Mouse (Mus musculus) neural tube, embryonic 15.5 days (tissue): ENCODE data around the gene Tnfsf12. TPM values are rescaled to one million over a fixed set of nuclear protein-coding genes. Genes with fewer than 3 reads are reported as not detected.

Source experiments
- ATAC-seq: fragments of 200-750 bp; cut with Nextera tagmentation; 2 replicates; pipeline ENCODE4 v1.8.0; 2017; ENCODE audit warnings: mild to moderate bottlenecking, moderate TSS enrichment, moderate library complexity; ENCODE audit not compliant: low FRiP score
- H3K27ac ChIP-seq: fragments of 300-500 bp; sonication (generic); replicated peaks from 2 replicates; pipeline ENCODE4 v1.5.1; 2015; ENCODE audit warnings: mild to moderate bottlenecking, inconsistent platforms
- H3K27me3 ChIP-seq: fragments of 300-500 bp; sonication (generic); replicated peaks from 2 replicates; pipeline ENCODE4 v1.6.1; 2015; ENCODE audit warnings: inconsistent platforms
- H3K36me3 ChIP-seq: fragments of 300-500 bp; sonication (generic); 2 replicates; pipeline ENCODE4 v1.6.1; 2015; ENCODE audit warnings: inconsistent platforms
- H3K4me1 ChIP-seq: fragments of 300-500 bp; sonication (generic); 2 replicates; pipeline ENCODE4 v1.6.1; 2015; ENCODE audit warnings: inconsistent platforms
- H3K4me2 ChIP-seq: fragments of 300-500 bp; sonication (generic); 2 replicates; pipeline ENCODE4 v1.6.1; 2015; ENCODE audit warnings: inconsistent platforms, mild to moderate bottlenecking, moderate library complexity
- H3K4me3 ChIP-seq: fragments of 300-500 bp; sonication (generic); replicated peaks from 2 replicates; pipeline ENCODE4 v1.5.1; 2015; ENCODE audit warnings: mild to moderate bottlenecking, inconsistent platforms
- H3K9ac ChIP-seq: fragments of 300-500 bp; sonication (generic); replicated peaks from 2 replicates; pipeline ENCODE4 v1.6.1; 2015; ENCODE audit warnings: mild to moderate bottlenecking, inconsistent platforms
- H3K9me3 ChIP-seq: fragments of 300-500 bp; sonication (generic); replicated peaks from 2 replicates; pipeline ENCODE4 v1.6.1; 2016; ENCODE audit warnings: inconsistent platforms
- WGBS: fragments of 180-500 bp; shearing (Covaris S2); methylation state at CpG from one replicate; pipeline ENCODE4 v1.1.7; 2015; ENCODE audit warnings: mixed read lengths; 5-methylcytosine and 5-hydroxymethylcytosine counted together
- polyA plus RNA-seq: library from polyadenylated mRNA; unstranded; fragments of >200 nt; fragmentation: Nextera tagmentation; extraction: Ambion mirVana; gene quantifications from 2 replicates; pipeline ENCODE4 v1.2.1, GENCODE M21; 2015

The Tnfsf12 gene
- polyA plus RNA-seq, 1 experiment from 2014 or later: 4.1 TPM

GRCm38 (mm10) chr11:69685526-69686148 lies 10.0 kb downstream of the Tnfsf12 start, which contains the start of gene Tnfsf13:
Gene Tnfsf13, minus strand, starts transcription at chr11:69685784.
- Histone ChIP-seq H3K27me3 (no peaks in the 10 kb centered on the region; the same call in 1 of the 2 replicates), H3K9ac (peak within 1 kb of the TSS; percentile 20; the same call in 1 of the 2 replicates), H3K27ac (peak within 1 kb of the TSS; percentile 67), H3K4me3 (no peak within 1 kb of the TSS), H3K4me1 (peaks cover 42% of the 10 kb centered on the region), H3K36me3 (no peaks in the 10 kb centered on the region), H3K9me3 (no peaks in the 10 kb centered on the region), H3K4me2 (no peak within 1 kb of the TSS; the same call in 1 of the 2 replicates)
- WGBS: 62% methylated on average over 10 of the region's 10 CpGs
- no peak for ATAC-seq

DNA sequence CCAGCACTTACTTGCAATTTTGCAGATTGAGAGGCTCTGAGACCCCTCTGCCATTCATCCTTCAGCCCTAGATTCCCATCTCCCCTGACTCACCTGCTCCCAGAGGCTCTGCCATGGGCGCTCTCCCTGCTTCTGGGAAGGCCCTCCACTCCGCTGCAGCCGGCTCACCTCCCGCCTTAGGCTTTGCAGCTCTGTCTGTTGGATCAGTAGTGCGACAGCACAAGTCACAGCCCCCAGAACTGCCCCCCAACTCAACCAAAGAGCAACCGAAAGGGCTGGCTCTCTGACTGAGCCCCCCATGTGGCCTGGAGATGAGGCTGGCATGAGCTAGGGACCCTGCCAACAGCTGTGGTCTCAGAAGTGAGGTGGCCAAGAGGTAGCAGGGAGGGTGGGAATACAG lies 10.7 kb downstream of the Tnfsf12 start:
- no peaks in the 10 kb centered on the region; the same call in 1 of the 2 replicates for H3K27me3 ChIP-seq
- WGBS: 75% methylated on average over 6 of the region's 6 CpGs
- ATAC-seq: no peak
- H3K4me1 ChIP-seq: peaks cover 49% of the 10 kb centered on the region
- H3K9ac ChIP-seq: no peak overlapping the region
- H3K9me3 ChIP-seq: no peaks in the 10 kb centered on the region
- H3K36me3 ChIP-seq: 0 out of 2 replicates have a peak, but pooled peaks cover 4% of the 10 kb centered on the region
- H3K27ac ChIP-seq: no peak overlapping the region
- H3K4me2 ChIP-seq: no peak overlapping the region
- no peak overlapping the region for H3K4me3 ChIP-seq

GRCm38 (mm10) chr11:69684128-69684745 lies 11.4 kb downstream of the Tnfsf12 start:
- 88% methylated on average over 12 of the region's 12 CpGs for WGBS
- H3K36me3 ChIP-seq: peaks cover 9% of the 10 kb centered on the region
- no peak overlapping the region for H3K4me3 ChIP-seq
- peaks cover 55% of the 10 kb centered on the region for H3K4me1 ChIP-seq
- H3K27me3 ChIP-seq: no peaks in the 10 kb centered on the region; the same call in 1 of the 2 replicates
- no peak overlapping the region for H3K27ac ChIP-seq
- H3K9ac ChIP-seq: no peak overlapping the region
- no peak overlapping the region for H3K4me2 ChIP-seq
- no peaks in the 10 kb centered on the region for H3K9me3 ChIP-seq
- no peak for ATAC-seq

- Histone ChIP-seq H3K27me3 (no peaks in the 10 kb centered on the region; the same call in 1 of the 2 replicates), H3K9me3 (no peaks in the 10 kb centered on the region), H3K9ac (0 out of 2 replicates have a peak overlapping the region, but pooled peaks have one; percentile 59), H3K36me3 (peaks cover 15% of the 10 kb centered on the region), H3K4me1 (peaks cover 62% of the 10 kb centered on the region), H3K27ac (peak overlapping the region; percentile 95), H3K4me2 (peak overlapping the region; percentile 93), H3K4me3 (no peak overlapping the region)
- WGBS: 81% methylated on average over 7 of the region's 7 CpGs
- no peak for ATAC-seq
Observed at GRCm38 (mm10) chr11:69683576-69683975, 12.1 kb downstream of the Tnfsf12 start.

DNA sequence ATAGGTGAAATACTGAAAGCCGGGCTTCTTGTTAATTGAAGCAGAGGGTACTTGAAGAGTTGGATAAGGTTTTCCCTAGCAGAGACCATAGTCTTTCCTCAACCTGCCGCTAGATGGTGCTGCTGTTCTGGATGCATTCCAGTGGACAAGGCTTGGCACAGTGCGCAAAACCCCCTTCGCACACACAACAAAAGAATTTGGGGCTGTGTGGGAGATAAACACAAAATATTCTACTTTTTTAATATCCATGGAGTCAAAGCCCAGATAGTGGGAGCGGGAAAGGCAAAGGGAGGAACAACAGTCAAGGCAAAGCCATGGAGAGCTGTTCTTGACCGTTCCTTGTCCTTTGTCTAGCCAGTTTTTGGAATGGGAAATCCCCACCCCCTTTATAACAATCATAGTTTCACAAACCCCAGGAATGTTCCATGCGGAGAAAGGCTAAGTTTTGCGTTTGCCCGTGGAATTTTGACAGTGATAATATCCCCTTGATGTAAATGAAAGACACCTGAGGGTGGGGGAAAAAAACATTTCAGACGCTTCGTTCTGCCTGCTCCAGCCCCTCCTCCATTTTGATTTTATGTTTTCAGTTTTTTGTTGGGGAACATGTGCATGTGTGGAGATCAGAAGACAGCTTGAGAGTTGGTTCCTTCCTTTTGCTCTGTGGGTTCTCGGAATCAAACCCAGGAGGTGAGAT lies 12.7 kb downstream of the Tnfsf12 start:
- Histone ChIP-seq H3K9me3 (no peaks in the 10 kb centered on the region), H3K4me1 (peaks cover 63% of the 10 kb centered on the region), H3K4me2 (peak overlapping the region; percentile 93), H3K27ac (peak overlapping the region; percentile 95), H3K4me3 (peak overlapping the region; percentile 73), H3K36me3 (peaks cover 20% of the 10 kb centered on the region), H3K27me3 (no peaks in the 10 kb centered on the region; the same call in 1 of the 2 replicates), H3K9ac (peak overlapping the region; percentile 59)
- whole genome bisulfite sequencing: 14% methylated on average over 12 of the region's 12 CpGs
- ATAC-seq: peak; percentile 62

DNA sequence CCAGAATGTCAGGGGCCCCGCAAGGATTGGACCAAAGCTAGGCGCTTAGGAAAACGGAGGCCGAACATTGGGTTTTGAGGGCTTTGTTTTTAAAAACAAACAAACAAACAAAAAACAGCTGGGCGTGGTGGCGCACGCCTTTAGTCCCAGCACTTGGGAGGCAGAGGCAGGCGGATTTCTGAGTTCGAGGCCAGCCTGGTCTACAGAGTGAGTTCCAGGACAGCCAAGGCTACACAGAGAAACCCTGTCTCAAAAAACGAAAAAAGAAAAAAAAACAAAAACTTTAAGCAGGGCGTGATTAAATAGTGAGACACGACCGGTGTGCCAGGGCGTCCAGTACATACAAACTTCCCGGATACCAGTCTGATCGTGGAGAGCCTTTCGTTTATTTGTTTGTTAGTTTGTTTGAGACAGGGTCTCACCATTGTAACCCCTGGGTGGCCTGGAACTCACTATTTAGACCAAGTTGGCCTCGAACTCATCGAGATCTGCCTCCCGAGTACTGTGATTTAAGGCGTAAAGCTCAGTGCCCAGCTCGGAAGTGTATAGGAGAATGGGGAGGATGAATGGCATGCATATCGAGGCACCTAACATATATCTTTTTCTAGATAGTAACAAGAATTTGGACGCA lies 13.3 kb downstream of the Tnfsf12 start:
- H3K4me3 ChIP-seq: peak overlapping the region; percentile 73
- peak overlapping the region; percentile 93 for H3K4me2 ChIP-seq
- H3K27ac ChIP-seq: peak overlapping the region; percentile 95
- peaks cover 25% of the 10 kb centered on the region for H3K36me3 ChIP-seq
- H3K4me1 ChIP-seq: peaks cover 63% of the 10 kb centered on the region
- 26% methylated on average over 24 of the region's 24 CpGs for WGBS
- ATAC-seq: 0 out of 2 replicates have a peak, but pooled peaks have one; percentile 1
- H3K9me3 ChIP-seq: no peaks in the 10 kb centered on the region
- H3K9ac ChIP-seq: peak overlapping the region; percentile 59
- H3K27me3 ChIP-seq: no peaks in the 10 kb centered on the region; the same call in 1 of the 2 replicates

DNA sequence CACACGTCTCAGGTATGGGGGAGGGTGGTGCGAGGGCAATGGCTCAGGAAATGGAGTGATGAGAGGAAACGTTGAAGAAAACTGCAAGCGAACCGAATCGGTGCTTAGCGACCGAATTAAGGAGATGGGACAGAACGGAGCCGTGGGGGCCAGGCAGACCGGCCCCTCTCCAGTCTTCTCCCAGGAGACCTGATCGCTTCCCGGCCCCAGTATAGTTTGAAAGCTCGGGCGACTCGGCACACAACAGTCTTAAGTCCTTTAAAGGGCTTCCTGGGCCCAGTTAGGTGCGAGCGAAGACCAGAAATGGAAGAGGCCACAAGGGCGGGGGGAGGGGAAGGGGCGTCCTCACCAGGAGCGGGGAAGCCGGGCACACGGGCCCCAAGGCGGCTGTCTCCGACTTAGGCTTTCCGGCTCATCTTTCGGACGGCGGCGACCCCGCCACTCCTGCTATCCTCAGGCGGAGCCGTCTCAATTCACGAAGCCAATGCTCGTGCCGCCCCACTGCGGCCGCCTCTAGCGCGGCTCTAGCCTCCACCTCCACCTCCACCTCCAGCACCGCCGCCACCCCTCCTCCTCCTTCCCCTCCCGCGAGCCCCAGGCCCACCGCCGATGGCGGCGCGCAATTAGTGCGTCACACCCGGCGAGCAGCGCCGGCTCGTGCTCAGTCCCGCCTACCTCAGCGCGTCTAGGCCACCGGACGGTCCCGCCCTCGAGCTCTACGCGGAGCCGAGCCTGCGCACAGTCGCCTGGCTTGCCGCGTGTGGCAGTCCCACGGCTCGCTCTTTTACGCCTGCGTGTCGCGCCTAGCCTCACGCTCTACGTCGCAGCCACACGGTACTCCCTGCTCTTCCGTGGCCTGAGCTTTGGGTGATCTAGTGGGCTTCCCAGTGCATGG lies 14.1 kb downstream of the Tnfsf12 start, which contains the start of gene Senp3:
Gene Senp3, minus strand, starts transcription at position 771 of the 895 bp plus-strand sequence.
- peak within 1 kb of the TSS; percentile 59 for H3K9ac ChIP-seq
- no peaks in the 10 kb centered on the region for H3K9me3 ChIP-seq
- no peaks in the 10 kb centered on the region; the same call in 1 of the 2 replicates for H3K27me3 ChIP-seq
- peaks cover 32% of the 10 kb centered on the region for H3K36me3 ChIP-seq
- peaks cover 58% of the 10 kb centered on the region for H3K4me1 ChIP-seq
- H3K4me2 ChIP-seq: peak within 1 kb of the TSS; percentile 93
- ATAC-seq: peak; percentile 96
- whole genome bisulfite sequencing: under 1% methylated on average over 78 of the region's 80 CpGs
- peak within 1 kb of the TSS; percentile 95 for H3K27ac ChIP-seq
- peak within 1 kb of the TSS; percentile 73 for H3K4me3 ChIP-seq

DNA sequence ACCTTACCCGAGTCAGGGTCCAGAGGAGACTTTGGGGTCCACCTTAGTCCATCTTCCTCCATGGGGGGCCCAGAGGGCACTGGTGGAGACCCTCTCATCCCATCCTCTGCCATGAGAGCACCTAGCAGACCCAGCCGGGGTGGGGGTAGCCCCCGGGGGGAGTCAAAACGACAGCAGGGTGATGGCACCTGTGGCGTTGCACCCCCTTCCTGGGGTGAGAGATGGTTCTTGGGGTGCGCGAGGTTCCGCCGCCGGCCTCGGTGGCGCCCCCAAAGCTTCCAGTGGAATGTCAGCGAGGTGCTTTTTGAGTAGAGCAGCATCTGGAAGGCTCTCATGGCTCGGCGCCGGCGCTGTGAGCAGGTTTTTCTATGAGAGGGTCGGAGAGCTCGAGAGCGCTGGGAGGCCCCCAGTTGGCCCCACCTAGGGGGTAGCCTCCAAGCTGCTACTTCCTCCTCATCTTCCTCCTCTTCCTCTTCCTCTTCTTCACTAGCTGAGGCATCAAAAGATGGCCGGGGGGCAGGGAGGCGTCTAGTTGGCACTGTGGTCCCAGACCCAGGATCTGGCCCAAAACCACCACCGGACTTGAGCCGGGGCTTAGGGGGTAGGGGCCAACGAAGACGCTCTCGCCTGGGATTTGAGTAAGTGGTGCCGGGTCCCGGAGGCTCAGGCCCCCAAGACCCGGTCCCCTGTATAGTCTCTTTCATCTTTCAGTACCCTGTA lies 15.4 kb downstream of the Tnfsf12 start:
- peak overlapping the region; percentile 73 for H3K4me3 ChIP-seq

DNA sequence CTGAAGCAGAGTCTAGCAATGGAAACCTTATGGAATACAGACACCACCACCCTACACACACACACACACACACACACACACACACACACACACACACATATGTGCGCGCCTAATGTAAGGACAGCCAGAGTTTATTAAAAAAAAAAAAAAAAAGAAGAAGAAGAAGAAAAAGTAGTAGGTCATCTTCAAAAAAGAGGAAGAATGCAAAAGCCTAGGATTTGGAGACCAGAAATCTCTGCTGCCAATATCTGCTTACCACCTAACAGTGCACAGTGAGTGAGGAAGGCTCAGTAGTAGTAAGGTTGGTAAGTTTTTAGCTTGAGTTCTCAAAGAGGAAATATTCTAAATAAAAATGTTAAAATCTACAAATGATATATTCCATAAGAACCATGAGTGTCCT lies 16.5 kb downstream of the Tnfsf12 start:
- WGBS: 100% methylated on average over 1 of the region's 2 CpGs
- Histone ChIP-seq H3K36me3 (peaks cover 56% of the 10 kb centered on the region), H3K9me3 (no peaks in the 10 kb centered on the region), H3K27me3 (no peaks in the 10 kb centered on the region), H3K4me3 (no peak overlapping the region), H3K9ac (no peak overlapping the region), H3K4me1 (peaks cover 47% of the 10 kb centered on the region), H3K4me2 (no peak overlapping the region; the same call in 1 of the 2 replicates), H3K27ac (no peak overlapping the region)
- no peak for ATAC-seq

More for the DNA sequence above, 15.4 kb downstream of the Tnfsf12 start:
- WGBS: 92% methylated on average over 30 of the region's 30 CpGs
- Histone ChIP-seq H3K9ac (peak overlapping the region; percentile 59; the same call in 1 of the 2 replicates), H3K36me3 (peaks cover 45% of the 10 kb centered on the region), H3K27ac (no peak overlapping the region), H3K4me1 (peaks cover 47% of the 10 kb centered on the region), H3K27me3 (no peaks in the 10 kb centered on the region; the same call in 1 of the 2 replicates), H3K9me3 (no peaks in the 10 kb centered on the region), H3K4me2 (peak overlapping the region; percentile 93)
- ATAC-seq: no peak

- H3K36me3 ChIP-seq: peaks cover 64% of the 10 kb centered on the region
Observed at GRCm38 (mm10) chr11:69672211-69672706, 23.4 kb downstream of the Tnfsf12 start, which contains the start of gene Eif4a1. Gene Eif4a1, minus strand, starts transcription at chr11:69672423.

More at GRCm38 (mm10) chr11:69672211-69672706, 23.4 kb downstream of the Tnfsf12 start, which contains the start of gene Eif4a1:
- Histone ChIP-seq H3K27ac (peak within 1 kb of the TSS; percentile 97), H3K9ac (peak within 1 kb of the TSS; percentile 100), H3K9me3 (no peaks in the 10 kb centered on the region), H3K4me2 (peak within 1 kb of the TSS; percentile 95), H3K4me3 (peak within 1 kb of the TSS; percentile 99), H3K4me1 (peaks cover 34% of the 10 kb centered on the region), H3K27me3 (no peaks in the 10 kb centered on the region)
- ATAC-seq: peak; percentile 96
- WGBS: under 1% methylated on average over 36 of the region's 36 CpGs
